Mouse (Mus musculus) G1E (cell line): ENCODE results near the gene Urgcp.

ENCODE experiments used
- CTCF ChIP-seq: IDR thresholded peaks from 2 replicates; pipeline ENCODE4 v1.5.1; 2012; ENCODE audit warnings: low read depth, low read length, inconsistent platforms, mixed read lengths
- GATA1 ChIP-seq: IDR thresholded peaks from 2 replicates; pipeline ENCODE4 v1.6.1; 2012; ENCODE audit warnings: borderline replicate concordance, low read length, inconsistent platforms, mixed read lengths

- no peak for TF ChIP-seq GATA1
- TF ChIP-seq CTCF = no peak
These were observed 40.5 kb upstream of the Urgcp start for GRCm38 (mm10) chr11:5802457-5803217.
